Mouse (Mus musculus): ENCODE measurements around the gene A3galt2. TPM values are rescaled to one million over a fixed set of nuclear protein-coding genes. Genes with fewer than 3 reads are reported as not detected.

Gene A3galt2
- polyA plus RNA-seq, 1 experiment from 2014 or later, result 0.27 TPM

- ATAC-seq, result no peak
- H3K4me1 ChIP-seq (ENCODE audit: control insufficient read depth, insufficient read depth, low read length), result no peaks in the 10 kb centered on the region
- no peaks in the 10 kb centered on the region for H3K9me3 ChIP-seq (replicated peaks; ENCODE audit: control insufficient read depth, low read length)
- 92% methylated on average over 9 of the region's 9 CpGs for WGBS
- DNase-seq (ENCODE audit: low spot score), result peak; percentile 46
- H3K4me3 ChIP-seq (ENCODE audit: low read depth, low read length), result no peak overlapping the region
- H3K4me2 ChIP-seq (ENCODE audit: low read length), result no peak overlapping the region
- H3K27ac ChIP-seq (ENCODE audit: low read depth, low read length), result no peak overlapping the region
- no peak overlapping the region for H3K9ac ChIP-seq (ENCODE audit: low read length)
- H3K27me3 ChIP-seq (replicated peaks; ENCODE audit: control insufficient read depth, insufficient read depth, low read length), result no peaks in the 10 kb centered on the region
- peaks cover 72% of the 10 kb centered on the region for H3K36me3 ChIP-seq (ENCODE audit: control insufficient read depth, insufficient read depth, low read length)
Observed at GRCm38 (mm10) chr4:128774467-128774866, 19.3 kb downstream of the A3galt2 start.

GRCm38 (mm10) chr4:128776568-128777289 is 21.6 kb downstream of the A3galt2 start:
- Histone ChIP-seq H3K9ac (ENCODE audit: low read length) (no peak overlapping the region), H3K27me3 (replicated peaks; ENCODE audit: control insufficient read depth, insufficient read depth, low read length) (no peaks in the 10 kb centered on the region), H3K36me3 (ENCODE audit: control insufficient read depth, insufficient read depth, low read length) (peaks cover 95% of the 10 kb centered on the region), H3K27ac (ENCODE audit: low read depth, low read length) (no peak overlapping the region), H3K4me1 (ENCODE audit: control insufficient read depth, insufficient read depth, low read length) (no peaks in the 10 kb centered on the region), H3K9me3 (replicated peaks; ENCODE audit: control insufficient read depth, low read length) (no peaks in the 10 kb centered on the region), H3K4me2 (ENCODE audit: low read length) (no peak overlapping the region), H3K4me3 (ENCODE audit: low read depth, low read length) (no peak overlapping the region)
- peak; percentile 63 for ATAC-seq
- peak; percentile 82 for DNase-seq (ENCODE audit: low spot score)
- 36% methylated on average over 20 of the region's 20 CpGs for WGBS

- H3K9me3 ChIP-seq (replicated peaks; ENCODE audit: control insufficient read depth, low read length), result no peaks in the 10 kb centered on the region
- WGBS, result 83% methylated on average over 11 of the region's 11 CpGs
- no peak overlapping the region for H3K4me3 ChIP-seq (ENCODE audit: low read depth, low read length)
- no peak for DNase-seq (ENCODE audit: low spot score)
- H3K4me2 ChIP-seq (ENCODE audit: low read length), result no peak overlapping the region
- H3K27ac ChIP-seq (ENCODE audit: low read depth, low read length), result no peak overlapping the region
- no peaks in the 10 kb centered on the region for H3K4me1 ChIP-seq (ENCODE audit: control insufficient read depth, insufficient read depth, low read length)
- ATAC-seq, result no peak
- H3K36me3 ChIP-seq (ENCODE audit: control insufficient read depth, insufficient read depth, low read length), result peaks cover 97% of the 10 kb centered on the region
- H3K27me3 ChIP-seq (replicated peaks; ENCODE audit: control insufficient read depth, insufficient read depth, low read length), result no peaks in the 10 kb centered on the region
- no peak overlapping the region for H3K9ac ChIP-seq (ENCODE audit: low read length)
Observed at GRCm38 (mm10) chr4:128777593-128777992, 22.4 kb downstream of the A3galt2 start.

- H3K4me2 ChIP-seq (ENCODE audit: low read length), result no peak overlapping the region
- peaks cover 97% of the 10 kb centered on the region for H3K36me3 ChIP-seq (ENCODE audit: control insufficient read depth, insufficient read depth, low read length)
- no peak overlapping the region for H3K9ac ChIP-seq (ENCODE audit: low read length)
- ATAC-seq (no peak), DNase-seq (ENCODE audit: low spot score) (no peak)
- WGBS, result 93% methylated on average over 7 of the region's 7 CpGs
- no peaks in the 10 kb centered on the region for H3K9me3 ChIP-seq (replicated peaks; ENCODE audit: control insufficient read depth, low read length)
- H3K4me3 ChIP-seq (ENCODE audit: low read depth, low read length), result no peak overlapping the region
- no peaks in the 10 kb centered on the region for H3K27me3 ChIP-seq (replicated peaks; ENCODE audit: control insufficient read depth, insufficient read depth, low read length)
- no peak overlapping the region for H3K27ac ChIP-seq (ENCODE audit: low read depth, low read length)
- no peaks in the 10 kb centered on the region for H3K4me1 ChIP-seq (ENCODE audit: control insufficient read depth, insufficient read depth, low read length)
Observed at GRCm38 (mm10) chr4:128782037-128782436, 26.9 kb downstream of the A3galt2 start.

GRCm38 (mm10) chr4:128782645-128783044 is 27.5 kb downstream of the A3galt2 start:
- Histone ChIP-seq H3K9ac (ENCODE audit: low read length) (no peak overlapping the region), H3K27me3 (replicated peaks; ENCODE audit: control insufficient read depth, insufficient read depth, low read length) (no peaks in the 10 kb centered on the region), H3K9me3 (replicated peaks; ENCODE audit: control insufficient read depth, low read length) (no peaks in the 10 kb centered on the region), H3K4me2 (ENCODE audit: low read length) (no peak overlapping the region), H3K27ac (ENCODE audit: low read depth, low read length) (no peak overlapping the region), H3K36me3 (ENCODE audit: control insufficient read depth, insufficient read depth, low read length) (peaks cover 97% of the 10 kb centered on the region), H3K4me1 (ENCODE audit: control insufficient read depth, insufficient read depth, low read length) (no peaks in the 10 kb centered on the region), H3K4me3 (ENCODE audit: low read depth, low read length) (no peak overlapping the region)
- WGBS, result 89% methylated on average over 4 of the region's 4 CpGs
- DNase-seq (ENCODE audit: low spot score) (no peak), ATAC-seq (no peak)

- Histone ChIP-seq H3K36me3 (ENCODE audit: control insufficient read depth, insufficient read depth, low read length) (peaks cover 95% of the 10 kb centered on the region), H3K9me3 (replicated peaks; ENCODE audit: control insufficient read depth, low read length) (no peaks in the 10 kb centered on the region), H3K4me1 (ENCODE audit: control insufficient read depth, insufficient read depth, low read length) (no peaks in the 10 kb centered on the region), H3K27ac (ENCODE audit: low read depth, low read length) (no peak overlapping the region), H3K4me2 (ENCODE audit: low read length) (no peak overlapping the region), H3K4me3 (ENCODE audit: low read depth, low read length) (no peak overlapping the region), H3K27me3 (replicated peaks; ENCODE audit: control insufficient read depth, insufficient read depth, low read length) (no peaks in the 10 kb centered on the region), H3K9ac (ENCODE audit: low read length) (no peak overlapping the region)
- DNase-seq (ENCODE audit: low spot score) (no peak), ATAC-seq (no peak)
- WGBS, result 92% methylated on average over 15 of the region's 15 CpGs
Observed at GRCm38 (mm10) chr4:128784950-128785631, 29.9 kb downstream of the A3galt2 start.

DNA sequence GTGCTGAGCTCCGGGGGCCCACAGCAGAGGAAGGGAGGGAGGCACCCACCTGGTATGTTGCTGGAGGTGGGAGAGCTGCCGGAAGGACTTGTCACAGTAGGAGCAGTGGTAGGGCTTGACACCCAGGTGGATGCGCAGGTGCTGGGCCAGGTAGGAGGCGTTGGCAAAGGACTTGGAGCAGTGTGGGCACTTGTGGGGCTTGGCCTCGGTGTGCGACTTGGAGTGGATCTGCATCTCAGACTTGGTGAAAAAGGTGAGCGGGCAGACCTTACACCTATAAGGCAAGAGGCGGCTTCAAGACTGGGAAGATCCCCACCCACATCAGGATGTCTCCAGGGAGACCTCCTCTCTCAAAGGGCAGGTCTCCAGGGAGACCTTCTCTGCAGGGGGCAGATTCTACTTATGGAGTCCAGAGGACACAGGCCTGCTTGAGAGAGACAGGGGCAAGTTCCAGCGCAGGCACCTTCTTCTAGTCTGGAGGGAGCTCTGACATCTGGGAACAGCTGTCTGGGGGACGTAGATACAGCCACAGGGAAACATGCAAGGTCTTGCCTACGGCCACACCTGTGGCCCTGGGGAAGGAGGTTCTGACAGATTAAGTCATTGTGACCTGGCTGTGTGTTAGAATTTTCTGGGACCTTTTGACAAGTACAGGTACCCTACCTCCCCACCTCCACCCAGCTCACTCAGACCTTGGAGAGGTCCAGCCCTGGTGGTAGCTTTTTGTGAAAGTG is 30.9 kb downstream of the A3galt2 start:
- Histone ChIP-seq H3K4me1 (ENCODE audit: control insufficient read depth, insufficient read depth, low read length) (no peaks in the 10 kb centered on the region), H3K9ac (ENCODE audit: low read length) (no peak overlapping the region), H3K4me2 (ENCODE audit: low read length) (no peak overlapping the region), H3K4me3 (ENCODE audit: low read depth, low read length) (no peak overlapping the region), H3K27me3 (replicated peaks; ENCODE audit: control insufficient read depth, insufficient read depth, low read length) (no peaks in the 10 kb centered on the region), H3K36me3 (ENCODE audit: control insufficient read depth, insufficient read depth, low read length) (peaks cover 92% of the 10 kb centered on the region), H3K9me3 (replicated peaks; ENCODE audit: control insufficient read depth, low read length) (no peaks in the 10 kb centered on the region), H3K27ac (ENCODE audit: low read depth, low read length) (no peak overlapping the region)
- WGBS, result 93% methylated on average over 11 of the region's 11 CpGs
- ATAC-seq (no peak), DNase-seq (ENCODE audit: low spot score) (no peak)

DNA sequence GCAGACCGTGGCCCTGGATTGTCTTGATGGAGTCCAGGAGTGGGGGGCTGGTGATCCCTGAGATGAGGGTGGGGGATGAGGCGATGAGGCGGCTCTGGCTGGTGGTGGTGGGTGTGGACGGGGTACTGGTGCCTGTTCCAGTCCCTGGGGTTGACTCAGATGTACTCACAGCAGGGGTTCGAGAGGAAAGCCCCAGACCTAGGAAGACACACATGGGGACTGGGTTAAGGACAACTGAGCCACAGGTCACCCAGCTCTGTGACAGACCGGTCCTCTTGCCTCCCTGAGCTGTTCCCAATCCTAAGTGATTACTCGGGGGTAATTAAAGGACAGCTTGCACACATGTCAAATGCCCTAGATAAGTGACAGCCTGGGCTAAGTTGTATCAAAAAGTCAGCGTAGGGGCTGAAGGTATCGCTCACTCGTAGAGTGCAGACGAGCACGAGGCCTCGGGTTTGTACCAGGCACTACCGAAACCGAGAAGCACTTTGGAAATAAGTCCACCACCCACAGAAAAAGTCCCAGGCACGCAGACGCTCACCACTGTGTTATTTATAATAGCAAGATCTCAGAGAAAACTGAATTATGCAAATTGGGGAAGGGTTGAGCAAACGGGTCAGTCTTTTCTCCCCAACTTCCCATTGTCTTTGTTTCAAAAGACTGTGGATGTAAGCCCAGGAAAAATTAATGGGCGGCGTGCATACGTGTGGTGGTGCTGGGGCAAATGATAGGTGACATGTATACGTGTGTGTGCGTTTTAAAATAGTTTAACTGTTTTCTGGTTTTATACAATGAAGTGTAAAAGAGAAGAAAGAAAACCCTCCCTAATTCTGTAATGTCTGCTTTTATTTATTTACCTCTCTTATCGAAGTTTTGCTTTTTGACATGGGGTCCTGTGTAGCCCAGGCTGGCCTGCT is 32.1 kb downstream of the A3galt2 start:
- no peaks in the 10 kb centered on the region for H3K9me3 ChIP-seq (replicated peaks; ENCODE audit: control insufficient read depth, low read length)
- DNase-seq (ENCODE audit: low spot score) (no peak), ATAC-seq (no peak)
- no peak overlapping the region for H3K9ac ChIP-seq (ENCODE audit: low read length)
- H3K4me3 ChIP-seq (ENCODE audit: low read depth, low read length), result no peak overlapping the region
- no peak overlapping the region for H3K27ac ChIP-seq (ENCODE audit: low read depth, low read length)
- H3K4me1 ChIP-seq (ENCODE audit: control insufficient read depth, insufficient read depth, low read length), result no peaks in the 10 kb centered on the region
- H3K27me3 ChIP-seq (replicated peaks; ENCODE audit: control insufficient read depth, insufficient read depth, low read length), result no peaks in the 10 kb centered on the region
- H3K36me3 ChIP-seq (ENCODE audit: control insufficient read depth, insufficient read depth, low read length), result peaks cover 81% of the 10 kb centered on the region
- no peak overlapping the region for H3K4me2 ChIP-seq (ENCODE audit: low read length)
- WGBS, result 75% methylated on average over 24 of the region's 24 CpGs
